Mouse (Mus musculus): ENCODE data around the gene Syf2. TPM values are rescaled to one million over a fixed set of nuclear protein-coding genes. Genes with fewer than 3 reads are reported as not detected.

The Syf2 gene
- polyA plus RNA-seq, 1 experiment from 2014 or later, result 76.6 TPM

DNA sequence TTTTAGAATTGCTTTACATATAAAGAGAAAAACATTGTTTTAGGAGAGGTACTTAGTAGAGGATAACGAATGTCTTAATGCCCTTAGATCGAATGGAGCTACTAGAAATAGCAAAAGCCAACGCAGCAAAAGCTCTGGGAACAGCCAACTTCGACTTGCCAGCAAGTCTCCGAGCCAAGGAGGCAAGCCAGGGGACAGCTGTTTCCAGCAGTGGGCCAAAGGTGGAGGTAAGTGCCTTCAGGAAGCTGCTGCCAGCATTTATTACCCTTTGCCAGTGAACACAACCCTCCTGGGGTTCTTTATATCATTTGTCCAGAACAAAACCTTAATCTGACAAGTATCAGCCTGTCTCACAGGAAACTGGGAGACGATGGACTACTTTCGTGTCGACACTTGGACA, 5.5 kb upstream of the Syf2 start:
- 58% methylated on average over 8 of the region's 8 CpGs for WGBS
- no peaks in the 10 kb centered on the region for H3K27me3 ChIP-seq
- H3K9ac ChIP-seq, result peak overlapping the region; percentile 39; the same call in 1 of the 2 replicates
- peak overlapping the region; percentile 100 for H3K4me3 ChIP-seq
- ATAC-seq (ENCODE audit: insufficient number of reproducible peaks, low FRiP score, low TSS enrichment, low read depth), result no peak
- H3K27ac ChIP-seq, result no peak overlapping the region
- H3K4me2 ChIP-seq, result peak overlapping the region; percentile 53
- H3K9me3 ChIP-seq, result no peaks in the 10 kb centered on the region
- peaks cover 32% of the 10 kb centered on the region for H3K36me3 ChIP-seq
- H3K4me1 ChIP-seq, result peaks cover 20% of the 10 kb centered on the region

DNA sequence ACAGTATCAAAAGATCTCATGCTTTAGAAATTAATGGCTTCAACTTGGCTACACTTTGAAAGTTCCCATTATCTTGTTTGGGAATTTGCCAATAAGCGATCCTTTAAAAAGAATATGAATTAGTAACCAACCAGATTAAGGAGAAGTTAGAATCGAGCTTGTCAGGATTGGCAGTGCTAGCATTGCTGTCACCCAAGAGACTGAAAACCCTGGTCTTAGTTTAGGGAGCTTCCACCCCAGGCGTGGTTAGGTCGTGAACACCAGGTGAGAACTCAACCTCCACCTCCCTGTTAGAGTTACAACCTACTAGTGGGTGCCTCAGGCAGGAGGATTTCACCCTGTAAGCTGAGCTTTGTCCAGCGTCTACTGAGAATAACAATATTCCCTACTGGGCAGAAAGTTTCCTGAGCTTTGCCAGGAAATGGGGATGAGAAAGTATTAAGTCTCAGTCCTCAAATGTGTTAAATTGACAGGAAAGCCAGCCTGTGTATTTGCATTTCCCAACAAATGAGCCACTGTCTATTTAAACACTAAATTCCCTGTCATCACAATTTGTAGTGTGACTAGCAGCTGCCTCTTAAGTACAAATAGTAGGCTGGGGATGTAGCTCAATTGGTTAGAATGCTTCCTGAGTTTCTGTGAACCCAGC, 2.8 kb upstream of the Syf2 start:
- Histone ChIP-seq H3K9ac (no peak overlapping the region), H3K4me3 (no peak overlapping the region), H3K27ac (0 out of 2 replicates have a peak overlapping the region, but pooled peaks have one; percentile 22), H3K27me3 (no peaks in the 10 kb centered on the region), H3K9me3 (no peaks in the 10 kb centered on the region), H3K4me1 (peaks cover 35% of the 10 kb centered on the region), H3K4me2 (no peak overlapping the region), H3K36me3 (peaks cover 39% of the 10 kb centered on the region)
- WGBS, result 69% methylated on average over 5 of the region's 5 CpGs
- no peak for ATAC-seq (ENCODE audit: insufficient number of reproducible peaks, low FRiP score, low TSS enrichment, low read depth)

DNA sequence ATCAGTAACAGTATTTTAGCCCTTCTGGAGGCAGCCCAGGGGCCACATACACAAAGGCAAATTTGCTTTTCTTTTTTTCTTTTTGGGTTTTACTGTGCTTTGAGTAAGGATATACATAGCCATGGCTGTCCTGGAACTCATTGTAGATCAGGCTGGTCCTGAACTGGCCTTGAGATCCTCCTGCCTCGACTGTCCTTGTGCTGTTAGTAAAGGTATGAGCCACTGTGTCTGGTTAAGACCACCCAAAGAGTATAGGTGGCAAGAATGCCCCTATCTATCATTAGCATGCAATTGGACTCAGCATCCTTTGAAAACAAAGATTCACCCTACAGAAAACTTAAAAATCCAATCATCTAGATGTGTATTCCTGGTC, 2.2 kb upstream of the Syf2 start:
- no peak for ATAC-seq (ENCODE audit: insufficient number of reproducible peaks, low FRiP score, low TSS enrichment, low read depth)
- Histone ChIP-seq H3K4me3 (no peak overlapping the region), H3K27me3 (no peaks in the 10 kb centered on the region), H3K9me3 (no peaks in the 10 kb centered on the region), H3K4me2 (no peak overlapping the region), H3K9ac (no peak overlapping the region), H3K27ac (no peak overlapping the region), H3K4me1 (peaks cover 35% of the 10 kb centered on the region), H3K36me3 (peaks cover 44% of the 10 kb centered on the region)
- 74% methylated on average over 1 of the region's 1 CpGs for WGBS

DNA sequence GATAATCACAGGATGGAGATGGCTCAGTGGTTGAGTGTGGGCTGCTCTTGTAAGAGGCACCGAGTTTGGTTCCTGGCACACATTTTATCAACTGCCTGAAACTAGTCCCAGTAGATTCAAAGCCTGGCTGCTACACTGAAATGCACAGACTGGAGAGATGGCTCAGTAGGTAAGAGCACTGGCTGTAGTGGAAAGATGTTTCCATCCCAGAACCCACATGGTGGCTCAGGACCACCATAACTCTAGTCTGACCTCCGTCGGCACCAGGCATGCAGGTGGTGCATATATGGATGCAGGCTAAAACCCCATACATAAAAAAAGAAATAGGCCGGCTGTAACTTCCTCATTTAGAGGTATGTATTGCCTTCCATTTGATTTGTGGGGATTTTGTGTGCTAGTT, 1.2 kb upstream of the Syf2 start:
- 74% methylated on average over 4 of the region's 4 CpGs for WGBS
- no peak for ATAC-seq (ENCODE audit: insufficient number of reproducible peaks, low FRiP score, low TSS enrichment, low read depth)
- peaks cover 35% of the 10 kb centered on the region for H3K4me1 ChIP-seq
- H3K4me2 ChIP-seq, result no peak overlapping the region
- H3K9ac ChIP-seq, result no peak overlapping the region
- no peak overlapping the region for H3K4me3 ChIP-seq
- H3K27me3 ChIP-seq, result no peaks in the 10 kb centered on the region
- no peak overlapping the region for H3K27ac ChIP-seq
- no peaks in the 10 kb centered on the region for H3K9me3 ChIP-seq
- peaks cover 54% of the 10 kb centered on the region for H3K36me3 ChIP-seq

DNA sequence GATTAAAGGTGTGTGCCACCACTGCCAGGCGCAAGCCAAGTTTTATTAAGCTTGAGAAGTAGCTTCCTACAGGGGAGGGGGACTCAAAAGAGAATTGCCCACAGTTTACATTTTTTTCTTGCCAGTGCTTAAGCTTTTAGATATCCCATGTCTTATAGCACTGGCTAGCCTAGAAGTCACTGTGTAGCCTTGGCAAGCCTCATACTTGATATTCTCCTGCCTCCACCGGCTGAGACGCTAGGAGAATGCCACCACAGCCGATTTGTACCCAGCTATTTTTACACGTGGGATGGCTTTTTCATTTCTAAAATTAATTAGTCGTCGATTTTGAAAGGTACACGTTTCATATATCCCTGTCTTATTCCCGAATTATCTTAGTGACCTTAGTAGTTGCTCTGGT, 508 bp upstream of the Syf2 start:
- Histone ChIP-seq H3K36me3 (peaks cover 60% of the 10 kb centered on the region), H3K4me3 (peak overlapping the region; percentile 99), H3K9ac (no peak overlapping the region), H3K27me3 (no peaks in the 10 kb centered on the region), H3K27ac (peak overlapping the region; percentile 60), H3K4me2 (peak overlapping the region; percentile 82), H3K9me3 (no peaks in the 10 kb centered on the region), H3K4me1 (peaks cover 33% of the 10 kb centered on the region)
- 27% methylated on average over 9 of the region's 9 CpGs for WGBS
- no peak for ATAC-seq (ENCODE audit: insufficient number of reproducible peaks, low FRiP score, low TSS enrichment, low read depth)

DNA sequence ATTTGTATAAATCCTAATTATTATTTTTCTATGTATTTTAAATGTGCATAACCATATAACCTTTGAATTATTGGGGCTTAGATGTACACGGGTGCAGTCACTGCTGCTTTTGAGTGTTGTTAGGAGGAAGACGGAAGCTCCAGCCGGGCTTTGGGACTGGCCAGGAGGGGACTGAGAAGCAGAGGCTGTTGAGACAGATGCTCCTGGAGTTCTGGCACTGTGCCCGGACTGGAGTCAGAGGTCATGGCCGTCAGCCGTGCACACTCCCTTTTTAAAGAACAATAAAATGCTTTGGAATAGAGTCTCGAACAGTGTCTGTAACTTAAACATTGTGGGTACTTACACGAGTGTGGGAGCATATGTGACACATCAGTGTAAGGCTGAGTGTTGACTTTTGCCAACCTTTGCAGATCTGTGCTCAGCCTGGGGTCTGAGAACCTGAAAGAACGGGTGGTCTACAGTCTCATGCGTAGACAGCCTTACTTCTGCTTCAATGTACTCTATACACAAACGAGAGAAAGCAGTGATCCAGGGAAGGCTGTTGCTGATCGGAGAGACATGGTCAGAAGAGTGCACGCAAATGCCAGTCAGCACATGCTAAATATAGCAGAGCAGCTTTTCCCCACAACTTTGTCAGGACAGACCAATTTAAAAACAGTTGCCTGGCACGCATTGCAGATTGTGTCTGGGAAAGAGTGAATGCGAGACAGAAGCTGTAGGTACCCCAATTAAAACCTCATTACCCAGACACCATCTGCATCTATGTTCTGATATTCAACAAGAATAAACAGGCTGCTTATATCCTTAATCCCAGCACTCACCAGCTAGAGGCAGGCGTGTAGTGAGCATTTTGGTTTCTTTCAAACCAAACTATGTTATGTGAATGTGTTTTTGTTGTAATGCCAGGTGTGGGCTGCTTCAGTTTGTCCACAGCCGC, 6.8 kb downstream of the Syf2 start:
- Histone ChIP-seq H3K27ac (0 out of 2 replicates have a peak overlapping the region, but pooled peaks have one; percentile 22), H3K9ac (no peak overlapping the region), H3K27me3 (peaks cover 12% of the 10 kb centered on the region), H3K9me3 (no peaks in the 10 kb centered on the region), H3K36me3 (peaks cover 49% of the 10 kb centered on the region), H3K4me3 (no peak overlapping the region), H3K4me1 (0 out of 2 replicates have a peak, but pooled peaks cover 4% of the 10 kb centered on the region), H3K4me2 (no peak overlapping the region)
- 54% methylated on average over 17 of the region's 17 CpGs for WGBS
- no peak for ATAC-seq (ENCODE audit: insufficient number of reproducible peaks, low FRiP score, low TSS enrichment, low read depth)

DNA sequence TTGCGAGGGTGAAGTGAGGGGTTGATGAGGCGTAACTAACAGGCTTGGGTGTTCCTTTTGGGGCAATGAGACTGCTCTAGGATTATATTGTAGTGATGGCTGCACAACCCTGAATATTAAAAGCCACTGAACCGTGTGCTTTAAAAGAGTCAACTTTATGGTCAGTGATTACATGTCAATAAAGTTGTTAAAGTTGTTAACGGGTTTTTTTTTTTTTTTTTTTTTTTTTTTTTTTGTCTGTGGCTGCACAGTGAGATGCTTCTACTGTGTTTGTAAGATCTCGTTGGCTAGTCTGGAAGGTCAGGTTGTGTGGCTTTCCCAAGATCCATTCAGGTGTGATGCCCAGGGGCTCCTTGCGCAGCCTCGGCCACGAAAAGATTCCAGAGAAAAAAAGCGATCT, 9.2 kb downstream of the Syf2 start:
- Histone ChIP-seq H3K36me3 (peaks cover 25% of the 10 kb centered on the region), H3K27ac (no peak overlapping the region), H3K27me3 (peaks cover 30% of the 10 kb centered on the region), H3K4me1 (0 out of 2 replicates have a peak, but pooled peaks cover 12% of the 10 kb centered on the region), H3K9ac (no peak overlapping the region), H3K4me2 (peak overlapping the region; percentile 25; the same call in 1 of the 2 replicates), H3K9me3 (no peaks in the 10 kb centered on the region), H3K4me3 (0 out of 2 replicates have a peak overlapping the region, but pooled peaks have one; percentile 2)
- no peak for ATAC-seq (ENCODE audit: insufficient number of reproducible peaks, low FRiP score, low TSS enrichment, low read depth)
- WGBS, result 46% methylated on average over 9 of the region's 9 CpGs

DNA sequence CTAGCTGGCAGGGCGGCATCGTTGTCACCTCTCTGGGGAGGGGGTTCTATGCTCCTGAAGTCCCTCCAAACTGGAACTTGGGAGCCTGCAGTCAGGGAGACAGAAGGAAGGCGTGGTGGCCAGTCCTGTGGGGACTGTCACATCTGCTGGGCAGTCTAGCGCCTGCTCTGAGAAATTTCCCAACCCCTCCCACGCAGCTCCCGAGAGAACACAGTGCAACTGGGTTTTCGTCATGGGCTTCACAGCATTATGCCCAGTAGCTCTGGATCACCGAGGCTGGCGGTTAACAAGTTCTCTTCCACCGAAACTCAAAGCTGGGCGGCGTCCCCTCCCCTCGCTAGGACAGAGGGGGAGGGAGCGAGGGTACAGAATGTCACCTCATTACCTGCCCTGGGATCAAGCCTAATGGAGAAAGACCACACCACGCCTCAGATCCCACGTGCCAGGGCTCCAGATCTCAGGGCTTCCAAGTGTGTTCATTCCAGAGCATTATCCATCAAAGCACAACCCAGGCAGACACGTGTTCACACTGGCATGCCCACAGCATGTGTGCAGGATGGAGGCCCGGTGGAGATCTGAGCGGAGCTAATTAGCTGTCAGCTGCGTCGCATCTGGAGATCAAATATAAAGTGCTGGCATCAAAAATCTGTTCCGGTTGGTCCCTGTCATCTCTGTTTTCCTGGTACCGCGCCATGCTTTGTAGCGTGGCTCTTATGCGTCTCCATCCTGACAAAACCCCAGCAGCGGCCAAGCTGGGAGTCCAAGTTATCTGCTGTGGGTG, 13.2 kb downstream of the Syf2 start:
- no peaks in the 10 kb centered on the region for H3K9me3 ChIP-seq
- whole genome bisulfite sequencing, result 28% methylated on average over 27 of the region's 27 CpGs
- no peak overlapping the region for H3K27ac ChIP-seq
- H3K36me3 ChIP-seq, result no peaks in the 10 kb centered on the region
- no peak overlapping the region for H3K9ac ChIP-seq
- H3K27me3 ChIP-seq, result peaks cover 38% of the 10 kb centered on the region
- H3K4me3 ChIP-seq, result no peak overlapping the region
- peaks cover 17% of the 10 kb centered on the region for H3K4me1 ChIP-seq
- no peak for ATAC-seq (ENCODE audit: insufficient number of reproducible peaks, low FRiP score, low TSS enrichment, low read depth)
- no peak overlapping the region for H3K4me2 ChIP-seq

DNA sequence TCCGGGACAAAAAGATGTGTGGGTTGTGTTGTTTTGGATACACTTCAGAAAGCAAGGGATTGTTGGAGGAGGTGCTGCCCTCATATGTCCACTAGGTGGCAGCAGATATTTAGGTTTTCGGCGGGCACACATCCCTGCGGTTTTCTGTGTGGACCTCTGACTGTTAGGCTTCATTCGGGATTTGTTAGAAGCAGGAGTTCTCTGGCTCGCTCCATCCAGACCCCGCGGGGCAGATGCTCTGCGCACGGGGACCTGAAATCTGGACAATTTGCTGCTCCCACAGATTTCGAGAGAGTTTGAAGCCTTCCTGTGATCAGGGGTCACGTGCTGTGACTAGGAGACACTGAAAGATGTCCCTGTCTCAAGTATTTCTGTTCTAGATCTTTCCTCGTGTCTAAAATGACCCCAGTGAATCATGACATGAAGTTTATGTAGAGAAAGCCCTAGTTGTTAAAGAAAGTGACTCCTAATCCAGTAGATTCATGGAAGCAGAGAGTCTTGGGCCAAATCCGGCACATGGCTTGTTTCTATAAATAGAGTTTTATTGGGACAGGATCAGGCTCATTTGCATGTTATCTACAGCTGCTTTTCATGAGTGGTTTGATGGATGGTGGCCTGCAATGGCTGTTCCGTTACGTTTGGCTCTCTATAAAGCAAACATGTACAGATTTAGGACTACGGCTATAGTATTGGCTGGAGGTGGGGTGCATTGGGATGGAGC, 15.5 kb downstream of the Syf2 start:
- no peaks in the 10 kb centered on the region for H3K36me3 ChIP-seq
- peaks cover 33% of the 10 kb centered on the region for H3K27me3 ChIP-seq
- H3K4me1 ChIP-seq, result peaks cover 20% of the 10 kb centered on the region
- H3K9me3 ChIP-seq, result no peaks in the 10 kb centered on the region
- WGBS, result 10% methylated on average over 17 of the region's 17 CpGs
- peak overlapping the region; percentile 42 for H3K4me2 ChIP-seq
- H3K9ac ChIP-seq, result no peak overlapping the region
- H3K4me3 ChIP-seq, result peak overlapping the region; percentile 21
- ATAC-seq (ENCODE audit: insufficient number of reproducible peaks, low FRiP score, low TSS enrichment, low read depth), result no peak
- H3K27ac ChIP-seq, result peak overlapping the region; percentile 33; the same call in 1 of the 2 replicates

DNA sequence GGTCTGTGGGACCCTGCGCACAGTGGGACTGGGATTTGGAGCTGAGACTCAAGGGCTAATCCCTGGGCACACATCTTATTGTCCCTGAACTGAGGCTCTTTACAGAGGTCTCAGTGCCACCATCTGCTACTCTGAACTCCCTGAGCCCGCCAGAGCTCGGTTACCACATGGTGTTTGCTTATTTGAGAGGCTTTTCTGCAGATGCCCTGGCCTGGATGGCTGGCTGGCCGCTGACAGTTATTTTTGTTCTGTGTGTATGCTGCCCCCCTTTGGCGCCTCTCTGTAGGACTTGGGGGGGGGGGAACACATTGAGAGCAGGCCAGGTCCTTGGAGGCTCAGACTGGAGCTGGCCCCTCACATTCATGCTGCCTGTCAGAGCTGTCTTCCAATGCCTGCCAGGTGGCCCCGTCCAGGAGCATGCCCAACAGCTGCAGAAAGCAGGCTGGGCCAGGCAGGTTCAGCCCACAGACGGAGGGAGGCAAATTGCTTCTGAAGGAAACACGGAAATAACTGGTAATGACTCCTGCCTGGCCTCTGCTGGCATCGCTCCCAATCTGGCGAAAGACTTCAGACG, 19.9 kb downstream of the Syf2 start:
- Histone ChIP-seq H3K27me3 (peaks cover 18% of the 10 kb centered on the region; the same call in 1 of the 2 replicates), H3K9ac (no peak overlapping the region), H3K4me1 (peaks cover 22% of the 10 kb centered on the region), H3K4me2 (no peak overlapping the region), H3K4me3 (no peak overlapping the region), H3K36me3 (no peaks in the 10 kb centered on the region), H3K27ac (peak overlapping the region; percentile 65), H3K9me3 (no peaks in the 10 kb centered on the region)
- peak; percentile 85 for ATAC-seq (ENCODE audit: insufficient number of reproducible peaks, low FRiP score, low TSS enrichment, low read depth)
- WGBS, result 11% methylated on average over 11 of the region's 11 CpGs

DNA sequence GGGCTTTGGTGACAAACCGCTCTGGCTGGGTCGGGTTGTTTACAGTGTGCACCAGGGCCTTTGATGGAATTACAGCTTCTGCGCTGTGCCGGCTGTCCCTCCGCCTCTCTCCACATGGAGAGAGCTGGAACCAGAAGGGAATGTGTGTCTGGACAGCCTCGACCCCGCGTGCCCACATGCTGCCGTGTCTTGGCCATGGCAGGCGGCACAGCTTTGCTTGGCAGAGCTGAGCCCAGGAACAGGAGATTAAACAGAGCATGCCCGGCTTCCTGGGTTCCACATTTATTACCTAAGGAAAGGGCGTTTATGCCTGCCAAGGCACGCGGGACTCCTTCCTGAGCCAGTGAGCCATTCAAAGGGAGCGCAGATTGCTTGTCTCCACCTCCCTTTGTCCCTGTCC, 23.8 kb downstream of the Syf2 start:
- 11% methylated on average over 15 of the region's 15 CpGs for WGBS
- ATAC-seq (ENCODE audit: insufficient number of reproducible peaks, low FRiP score, low TSS enrichment, low read depth), result no peak
- no peaks in the 10 kb centered on the region for H3K9me3 ChIP-seq
- no peaks in the 10 kb centered on the region for H3K36me3 ChIP-seq
- peaks cover 16% of the 10 kb centered on the region for H3K4me1 ChIP-seq
- peaks cover 34% of the 10 kb centered on the region for H3K27me3 ChIP-seq
- H3K27ac ChIP-seq, result no peak overlapping the region
- H3K9ac ChIP-seq, result no peak overlapping the region
- no peak overlapping the region for H3K4me3 ChIP-seq
- H3K4me2 ChIP-seq, result no peak overlapping the region

All from limb, embryonic 15.5 days (tissue).